Mouse (Mus musculus): ENCODE measurements around the gene Mboat2. TPM values are rescaled to one million over a fixed set of nuclear protein-coding genes. Genes with fewer than 3 reads are reported as not detected.
A peak's percentile ranks its signal among the peaks of the same experiment; 100 is the strongest.

Mboat2 gene
- polyA plus RNA-seq, 1 experiment, result 6.2 TPM

GRCm38 (mm10) chr12:24929043-24929442 is 98.4 kb downstream of the Mboat2 start:
- no peak for DNase-seq
- H3K4me1 ChIP-seq (ENCODE audit: control insufficient read depth, insufficient read depth, low read length), result no peaks in the 10 kb centered on the region
- no peaks in the 10 kb centered on the region for H3K27me3 ChIP-seq (replicated peaks; ENCODE audit: control insufficient read depth, insufficient read depth, low read length)
- WGBS, result 63% methylated on average over 7 of the region's 7 CpGs
- TF ChIP-seq POLR2A (IDR thresholded peaks at IDR 0.05; ENCODE audit: low read depth, low read length), result no peak
- H3K27ac ChIP-seq (ENCODE audit: insufficient read depth, low read depth, low read length), result no peak overlapping the region
- no peak overlapping the region for H3K4me3 ChIP-seq (ENCODE audit: insufficient read depth, low read depth, low read length)
- no peaks in the 10 kb centered on the region for H3K36me3 ChIP-seq (ENCODE audit: control insufficient read depth, insufficient read depth, low read length)

DNA sequence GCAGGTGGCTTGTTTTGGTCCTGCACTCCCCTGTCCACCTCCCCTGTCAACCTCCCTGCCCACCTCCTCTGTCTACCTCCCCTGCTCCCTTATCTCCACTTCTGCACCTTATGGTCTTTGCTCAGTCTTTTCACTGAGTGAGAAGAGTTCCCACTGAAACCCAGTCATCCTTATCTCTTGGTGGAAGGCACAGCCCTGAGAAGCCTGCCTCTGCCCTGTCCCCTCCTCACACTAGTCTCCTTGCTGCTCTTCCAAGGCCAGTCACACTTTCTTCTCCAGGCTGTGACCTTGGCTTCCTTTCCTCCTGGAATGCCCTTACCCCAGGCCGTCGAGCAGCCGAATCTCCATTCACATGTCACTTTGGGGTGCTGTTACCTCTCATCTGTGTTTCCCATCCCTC is 100.1 kb downstream of the Mboat2 start:
- WGBS, result 57% methylated on average over 3 of the region's 3 CpGs
- Histone ChIP-seq H3K27ac (ENCODE audit: insufficient read depth, low read depth, low read length) (no peak overlapping the region), H3K36me3 (ENCODE audit: control insufficient read depth, insufficient read depth, low read length) (no peaks in the 10 kb centered on the region), H3K4me3 (ENCODE audit: insufficient read depth, low read depth, low read length) (no peak overlapping the region), H3K27me3 (replicated peaks; ENCODE audit: control insufficient read depth, insufficient read depth, low read length) (no peaks in the 10 kb centered on the region), H3K4me1 (ENCODE audit: control insufficient read depth, insufficient read depth, low read length) (no peaks in the 10 kb centered on the region)
- no peak for TF ChIP-seq CTCF (conservative IDR thresholded peaks at IDR 0.05; ENCODE audit: insufficient read depth, insufficient read length, low read depth, low read length)
- TF ChIP-seq POLR2A (IDR thresholded peaks at IDR 0.05; ENCODE audit: low read depth, low read length), result no peak
- DNase-seq, result no peak

DNA sequence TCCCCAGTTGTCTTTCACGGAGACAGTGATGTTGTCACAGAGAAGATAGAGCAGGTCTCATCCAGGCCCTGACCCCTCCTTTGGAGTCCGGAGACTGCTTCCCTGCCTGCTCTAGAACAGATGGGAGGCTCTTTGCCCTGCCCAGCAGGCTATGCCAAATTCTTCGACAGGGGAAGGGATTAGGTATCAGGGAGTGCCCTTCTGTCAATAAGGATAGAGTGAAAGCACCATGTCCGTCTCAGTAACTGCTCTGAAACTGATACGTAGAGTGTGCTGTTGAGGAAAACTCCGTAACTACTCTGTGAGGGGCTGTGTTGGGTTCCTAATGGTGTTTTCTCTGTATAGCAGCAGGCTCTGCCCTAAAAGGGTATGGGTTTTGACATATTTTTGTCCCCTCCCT is 101.4 kb downstream of the Mboat2 start:
- H3K27me3 ChIP-seq (replicated peaks; ENCODE audit: control insufficient read depth, insufficient read depth, low read length), result no peaks in the 10 kb centered on the region
- no peaks in the 10 kb centered on the region for H3K36me3 ChIP-seq (ENCODE audit: control insufficient read depth, insufficient read depth, low read length)
- no peak overlapping the region for H3K27ac ChIP-seq (ENCODE audit: insufficient read depth, low read depth, low read length)
- no peak for TF ChIP-seq POLR2A (IDR thresholded peaks at IDR 0.05; ENCODE audit: low read depth, low read length)
- TF ChIP-seq CTCF (conservative IDR thresholded peaks at IDR 0.05; ENCODE audit: insufficient read depth, insufficient read length, low read depth, low read length), result no peak
- no peak for DNase-seq
- H3K4me1 ChIP-seq (ENCODE audit: control insufficient read depth, insufficient read depth, low read length), result no peaks in the 10 kb centered on the region
- H3K4me3 ChIP-seq (ENCODE audit: insufficient read depth, low read depth, low read length), result no peak overlapping the region
- WGBS, result 81% methylated on average over 6 of the region's 6 CpGs

GRCm38 (mm10) chr12:24933206-24933775 is 102.6 kb downstream of the Mboat2 start:
- no peaks in the 10 kb centered on the region for H3K4me1 ChIP-seq (ENCODE audit: control insufficient read depth, insufficient read depth, low read length)
- H3K27ac ChIP-seq (ENCODE audit: insufficient read depth, low read depth, low read length), result 0 out of 2 replicates have a peak overlapping the region, but pooled peaks have one; percentile 35
- no peaks in the 10 kb centered on the region for H3K36me3 ChIP-seq (ENCODE audit: control insufficient read depth, insufficient read depth, low read length)
- WGBS, result 63% methylated on average over 1 of the region's 1 CpGs
- H3K4me3 ChIP-seq (ENCODE audit: insufficient read depth, low read depth, low read length), result no peak overlapping the region
- TF ChIP-seq CTCF (conservative IDR thresholded peaks at IDR 0.05; ENCODE audit: insufficient read depth, insufficient read length, low read depth, low read length), result no peak
- TF ChIP-seq POLR2A (IDR thresholded peaks at IDR 0.05; ENCODE audit: low read depth, low read length), result no peak
- DNase-seq, result no peak
- no peaks in the 10 kb centered on the region for H3K27me3 ChIP-seq (replicated peaks; ENCODE audit: control insufficient read depth, insufficient read depth, low read length)

- no peak for DNase-seq
- TF ChIP-seq CTCF (conservative IDR thresholded peaks at IDR 0.05; ENCODE audit: insufficient read depth, insufficient read length, low read depth, low read length) (no peak), POLR2A (IDR thresholded peaks at IDR 0.05; ENCODE audit: low read depth, low read length) (no peak)
These were observed 103.3 kb downstream of the Mboat2 start for GRCm38 (mm10) chr12:24933996-24934395.

GRCm38 (mm10) chr12:24936281-24936680 is 105.6 kb downstream of the Mboat2 start:
- H3K27me3 ChIP-seq (replicated peaks; ENCODE audit: control insufficient read depth, insufficient read depth, low read length), result no peaks in the 10 kb centered on the region
- no peak overlapping the region for H3K27ac ChIP-seq (ENCODE audit: insufficient read depth, low read depth, low read length)
- no peaks in the 10 kb centered on the region for H3K4me1 ChIP-seq (ENCODE audit: control insufficient read depth, insufficient read depth, low read length)
- TF ChIP-seq CTCF (conservative IDR thresholded peaks at IDR 0.05; ENCODE audit: insufficient read depth, insufficient read length, low read depth, low read length) (no peak), POLR2A (IDR thresholded peaks at IDR 0.05; ENCODE audit: low read depth, low read length) (no peak)
- no peak overlapping the region for H3K4me3 ChIP-seq (ENCODE audit: insufficient read depth, low read depth, low read length)
- no peak for DNase-seq
- WGBS, result 76% methylated on average over 1 of the region's 1 CpGs
- H3K36me3 ChIP-seq (ENCODE audit: control insufficient read depth, insufficient read depth, low read length), result no peaks in the 10 kb centered on the region

More at GRCm38 (mm10) chr12:24933996-24934395, 103.3 kb downstream of the Mboat2 start:
- Histone ChIP-seq H3K27ac (ENCODE audit: insufficient read depth, low read depth, low read length) (no peak overlapping the region), H3K4me3 (ENCODE audit: insufficient read depth, low read depth, low read length) (no peak overlapping the region), H3K36me3 (ENCODE audit: control insufficient read depth, insufficient read depth, low read length) (no peaks in the 10 kb centered on the region), H3K27me3 (replicated peaks; ENCODE audit: control insufficient read depth, insufficient read depth, low read length) (no peaks in the 10 kb centered on the region), H3K4me1 (ENCODE audit: control insufficient read depth, insufficient read depth, low read length) (no peaks in the 10 kb centered on the region)
- WGBS, result 61% methylated on average over 3 of the region's 3 CpGs

- Histone ChIP-seq H3K4me3 (ENCODE audit: insufficient read depth, low read depth, low read length) (no peak overlapping the region), H3K36me3 (ENCODE audit: control insufficient read depth, insufficient read depth, low read length) (no peaks in the 10 kb centered on the region), H3K27me3 (replicated peaks; ENCODE audit: control insufficient read depth, insufficient read depth, low read length) (no peaks in the 10 kb centered on the region), H3K27ac (ENCODE audit: insufficient read depth, low read depth, low read length) (no peak overlapping the region), H3K4me1 (ENCODE audit: control insufficient read depth, insufficient read depth, low read length) (no peaks in the 10 kb centered on the region)
- TF ChIP-seq POLR2A (IDR thresholded peaks at IDR 0.05; ENCODE audit: low read depth, low read length), result no peak
- TF ChIP-seq CTCF (conservative IDR thresholded peaks at IDR 0.05; ENCODE audit: insufficient read depth, insufficient read length, low read depth, low read length), result no peak
- 96% methylated on average over 8 of the region's 8 CpGs for WGBS
- DNase-seq, result no peak
These were observed 108.7 kb downstream of the Mboat2 start for GRCm38 (mm10) chr12:24939372-24939771.

Data from kidney, adult 2 months (tissue).